Mouse (Mus musculus) embryonic facial prominence, embryonic 10.5 days (tissue): Measurements from ENCODE around the gene Arpc1a. TPM values are rescaled to one million over a fixed set of nuclear protein-coding genes. Genes with fewer than 3 reads are reported as not detected.
"Not testable (repeated sequence)": the region's sequence is repeated elsewhere in the genome, so short reads cannot be mapped to it uniquely, and the experiment has no call there.

ENCODE experiments used
- DNase-seq: peaks from one replicate; pipeline ENCODE4 v3.0.0-alpha.2; 2017; ENCODE audit warnings: low spot score
- H3K27ac ChIP-seq: fragments of 300-500 bp; sonication (generic); replicated peaks from 2 replicates; pipeline ENCODE4 v1.5.1; 2016; ENCODE audit warnings: mild to moderate bottlenecking
- H3K27me3 ChIP-seq: fragments of 300-500 bp; sonication (generic); replicated peaks from 2 replicates; pipeline ENCODE4 v1.6.1; 2016; ENCODE audit warnings: low read depth, mild to moderate bottlenecking; ENCODE audit not compliant: poor library complexity, severe bottlenecking
- H3K36me3 ChIP-seq: fragments of 300-500 bp; sonication (generic); replicated peaks from 2 replicates; pipeline ENCODE4 v1.6.1; 2016; ENCODE audit warnings: mild to moderate bottlenecking, moderate library complexity
- H3K4me1 ChIP-seq: fragments of 300-500 bp; sonication (generic); 2 replicates; pipeline ENCODE4 v1.6.1; 2016
- H3K4me3 ChIP-seq: fragments of 300-500 bp; sonication (generic); 2 replicates; pipeline ENCODE4 v1.5.1; 2016; ENCODE audit warnings: mild to moderate bottlenecking, moderate library complexity
- H3K9me3 ChIP-seq: fragments of 300-500 bp; sonication (generic); 2 replicates; pipeline ENCODE4 v1.6.1; 2016; ENCODE audit warnings: mild to moderate bottlenecking
- WGBS: fragments of 180-500 bp; shearing (Covaris S2); methylation state at CpG from one replicate; pipeline ENCODE4 v1.1.7; 2016; 5-methylcytosine and 5-hydroxymethylcytosine counted together
- polyA plus RNA-seq: library from polyadenylated mRNA; unstranded; fragments of >200 nt; fragmentation: Nextera tagmentation; extraction: Ambion mirVana; gene quantifications from 2 replicates; pipeline ENCODE4 v1.2.1, GENCODE M21; 2016

Arpc1a gene
- polyA plus RNA-seq, 1 experiment from 2014 or later, result 129 TPM

GRCm38 (mm10) chr5:145081866-145082613 lies 1.6 kb upstream of the Arpc1a start:
- Histone ChIP-seq H3K4me1 (peaks cover 12% of the 10 kb centered on the region), H3K9me3 (no peaks in the 10 kb centered on the region), H3K27ac (no peak overlapping the region), H3K27me3 (no peaks in the 10 kb centered on the region), H3K36me3 (peaks cover 14% of the 10 kb centered on the region), H3K4me3 (no peak overlapping the region)
- WGBS, result 91% methylated on average over 10 of the region's 10 CpGs
- no peak for DNase-seq

DNA sequence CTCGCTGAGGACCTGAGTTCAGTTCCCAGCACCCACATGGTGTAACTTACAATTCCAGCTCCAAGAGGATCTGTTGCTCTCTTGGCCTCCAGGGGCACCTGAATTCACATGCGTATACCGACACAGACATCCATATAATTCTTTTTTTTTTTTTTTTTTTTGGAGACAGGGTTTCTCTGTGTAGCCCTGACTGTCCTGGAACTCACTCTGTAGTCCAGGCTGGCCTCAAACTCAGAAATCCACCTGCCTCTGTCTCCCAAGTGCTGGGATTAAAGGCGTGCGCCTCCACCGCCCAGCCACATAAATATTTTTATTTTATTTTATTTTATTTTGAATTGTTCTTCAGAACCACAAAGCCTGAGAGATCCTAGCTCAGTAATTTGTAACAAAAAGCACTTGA lies 429 bp upstream of the Arpc1a start:
- Histone ChIP-seq H3K36me3 (peaks cover 21% of the 10 kb centered on the region), H3K27ac (peak overlapping the region; percentile 88), H3K4me3 (peak overlapping the region; percentile 85), H3K4me1 (peaks cover 12% of the 10 kb centered on the region)
- H3K27me3 ChIP-seq, DNase-seq, H3K9me3 ChIP-seq: not testable (repeated sequence)
- WGBS, result 53% methylated on average over 6 of the region's 6 CpGs

- peak overlapping the region; percentile 85 for H3K4me3 ChIP-seq
- H3K4me1 ChIP-seq, result peaks cover 12% of the 10 kb centered on the region
- H3K9me3 ChIP-seq, result no peaks in the 10 kb centered on the region
- H3K36me3 ChIP-seq, result peaks cover 32% of the 10 kb centered on the region
- H3K27ac ChIP-seq, result no peak overlapping the region
- no peak for DNase-seq
- WGBS, result 79% methylated on average over 2 of the region's 2 CpGs
- no peaks in the 10 kb centered on the region for H3K27me3 ChIP-seq
Observed at GRCm38 (mm10) chr5:145084822-145085221, 1.2 kb downstream of the Arpc1a start.

GRCm38 (mm10) chr5:145088186-145088585 lies 4.6 kb downstream of the Arpc1a start:
- H3K36me3 ChIP-seq, result peaks cover 63% of the 10 kb centered on the region
- H3K27me3 ChIP-seq, result no peaks in the 10 kb centered on the region
- 90% methylated on average over 2 of the region's 2 CpGs for WGBS
- H3K9me3 ChIP-seq, result no peaks in the 10 kb centered on the region
- H3K4me3 ChIP-seq, result no peak overlapping the region
- DNase-seq, result no peak
- peaks cover 12% of the 10 kb centered on the region for H3K4me1 ChIP-seq
- no peak overlapping the region for H3K27ac ChIP-seq

GRCm38 (mm10) chr5:145089878-145090277 lies 6.2 kb downstream of the Arpc1a start:
- H3K27ac ChIP-seq, result no peak overlapping the region
- peaks cover 3% of the 10 kb centered on the region; the same call in 1 of the 2 replicates for H3K4me1 ChIP-seq
- no peaks in the 10 kb centered on the region for H3K27me3 ChIP-seq
- 93% methylated on average over 3 of the region's 3 CpGs for WGBS
- no peaks in the 10 kb centered on the region for H3K9me3 ChIP-seq
- H3K36me3 ChIP-seq, result peaks cover 80% of the 10 kb centered on the region
- DNase-seq, result no peak
- no peak overlapping the region for H3K4me3 ChIP-seq

DNA sequence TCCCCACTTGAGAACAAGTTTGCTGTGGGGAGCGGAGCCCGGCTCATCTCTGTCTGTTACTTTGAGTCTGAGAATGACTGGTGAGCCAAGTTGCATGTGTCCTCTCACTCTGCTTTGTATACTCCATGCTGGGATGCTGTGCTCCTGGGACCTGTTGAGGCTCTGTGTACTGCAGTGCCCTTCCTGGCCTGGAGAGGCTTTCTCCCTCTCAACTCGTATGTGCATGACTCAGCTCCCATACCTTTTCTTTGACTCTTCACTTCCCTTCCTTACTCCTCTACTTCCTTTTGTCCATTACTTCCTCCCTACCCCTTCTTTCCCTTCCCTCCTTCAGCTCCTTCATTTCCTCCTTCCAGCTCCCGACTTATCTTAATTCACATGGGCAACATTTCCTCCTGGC lies 12.6 kb downstream of the Arpc1a start:
- no peak overlapping the region for H3K27ac ChIP-seq
- no peaks in the 10 kb centered on the region for H3K9me3 ChIP-seq
- no peak overlapping the region for H3K4me3 ChIP-seq
- 89% methylated on average over 4 of the region's 4 CpGs for WGBS
- H3K36me3 ChIP-seq, result peaks cover 100% of the 10 kb centered on the region
- no peaks in the 10 kb centered on the region for H3K4me1 ChIP-seq
- H3K27me3 ChIP-seq, result no peaks in the 10 kb centered on the region
- no peak for DNase-seq

GRCm38 (mm10) chr5:145098340-145098821 lies 14.8 kb downstream of the Arpc1a start:
- H3K27me3 ChIP-seq, result no peaks in the 10 kb centered on the region
- H3K4me3 ChIP-seq, result no peak overlapping the region
- H3K4me1 ChIP-seq, result no peaks in the 10 kb centered on the region
- no peaks in the 10 kb centered on the region for H3K9me3 ChIP-seq
- H3K36me3 ChIP-seq, result peaks cover 100% of the 10 kb centered on the region
- H3K27ac ChIP-seq, result no peak overlapping the region
- no peak for DNase-seq
- 90% methylated on average over 10 of the region's 10 CpGs for WGBS

DNA sequence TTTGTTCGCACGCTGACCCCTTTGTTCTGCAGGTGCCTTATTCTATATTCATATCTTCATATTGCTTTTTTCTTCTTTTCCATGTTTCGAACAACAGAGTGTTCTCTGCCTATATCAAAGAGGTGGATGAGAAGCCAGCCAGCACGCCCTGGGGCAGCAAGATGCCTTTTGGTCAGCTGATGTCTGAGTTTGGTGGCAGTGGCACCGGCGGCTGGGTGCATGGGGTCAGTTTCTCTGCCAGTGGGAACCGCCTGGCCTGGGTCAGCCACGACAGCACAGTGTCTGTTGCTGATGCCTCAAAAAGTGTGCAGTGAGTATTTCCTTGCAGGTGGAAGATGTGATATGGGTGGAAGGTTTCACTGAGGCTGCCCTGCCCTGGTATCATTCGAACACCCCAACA lies 17.3 kb downstream of the Arpc1a start:
- DNase-seq, result no peak
- no peaks in the 10 kb centered on the region for H3K9me3 ChIP-seq
- no peaks in the 10 kb centered on the region for H3K27me3 ChIP-seq
- no peak overlapping the region for H3K27ac ChIP-seq
- H3K4me1 ChIP-seq, result no peaks in the 10 kb centered on the region
- peaks cover 100% of the 10 kb centered on the region for H3K36me3 ChIP-seq
- no peak overlapping the region for H3K4me3 ChIP-seq
- WGBS, result 96% methylated on average over 9 of the region's 9 CpGs

- not testable (repeated sequence) for H3K27ac ChIP-seq, H3K9me3 ChIP-seq, H3K4me3 ChIP-seq, DNase-seq, H3K4me1 ChIP-seq, H3K27me3 ChIP-seq
- WGBS, result 96% methylated on average over 11 of the region's 11 CpGs
- H3K36me3 ChIP-seq, result peaks cover 100% of the 10 kb centered on the region
Observed at GRCm38 (mm10) chr5:145101451-145101850, 17.8 kb downstream of the Arpc1a start.

DNA sequence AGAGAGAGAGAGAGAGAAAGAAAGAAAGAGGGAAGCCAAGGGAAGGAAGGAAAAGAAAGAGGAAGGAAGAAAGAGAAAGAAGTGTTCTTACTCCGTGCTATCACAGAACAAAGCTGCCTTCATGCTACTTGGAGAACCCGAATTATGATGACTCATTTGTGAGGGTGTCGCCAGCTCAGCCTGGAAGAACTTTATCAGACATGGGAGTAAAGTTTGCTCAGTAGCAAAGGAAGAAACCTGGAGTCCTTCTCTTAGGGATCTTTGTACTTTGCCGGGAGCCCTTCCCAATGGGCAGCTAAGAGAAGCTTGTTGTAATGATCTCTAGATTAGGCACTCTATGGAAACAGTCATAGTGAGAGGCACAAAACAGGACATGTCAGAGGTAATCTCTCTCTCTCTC lies 19.1 kb downstream of the Arpc1a start:
- WGBS, result 93% methylated on average over 4 of the region's 4 CpGs
- Histone ChIP-seq H3K4me1 (no peaks in the 10 kb centered on the region), H3K9me3 (no peaks in the 10 kb centered on the region), H3K27me3 (no peaks in the 10 kb centered on the region), H3K36me3 (peaks cover 100% of the 10 kb centered on the region), H3K27ac (no peak overlapping the region), H3K4me3 (no peak overlapping the region)
- DNase-seq, result no peak

DNA sequence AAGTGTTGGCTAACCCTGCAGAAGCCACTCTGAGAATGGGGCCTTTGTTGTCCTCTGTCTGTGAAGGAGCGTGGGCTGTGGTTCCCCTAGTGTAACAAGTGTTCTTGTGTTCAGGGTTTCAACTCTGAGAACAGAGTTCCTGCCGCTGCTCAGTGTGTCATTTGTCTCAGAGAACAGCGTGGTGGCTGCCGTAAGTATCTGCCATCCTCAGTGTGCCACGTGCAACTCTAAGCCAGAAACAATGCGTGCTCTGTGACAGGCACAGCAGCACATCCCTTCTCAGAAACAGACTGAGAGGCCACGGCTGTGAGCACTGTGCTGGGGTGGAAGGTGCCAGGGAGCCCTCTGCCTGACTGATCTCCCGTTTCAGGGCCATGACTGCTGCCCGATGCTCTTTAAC lies 20.7 kb downstream of the Arpc1a start:
- Histone ChIP-seq H3K27ac (no peak overlapping the region), H3K4me3 (no peak overlapping the region), H3K36me3 (peaks cover 100% of the 10 kb centered on the region), H3K9me3 (no peaks in the 10 kb centered on the region), H3K27me3 (no peaks in the 10 kb centered on the region), H3K4me1 (no peaks in the 10 kb centered on the region)
- 53% methylated on average over 9 of the region's 9 CpGs for WGBS
- no peak for DNase-seq

DNA sequence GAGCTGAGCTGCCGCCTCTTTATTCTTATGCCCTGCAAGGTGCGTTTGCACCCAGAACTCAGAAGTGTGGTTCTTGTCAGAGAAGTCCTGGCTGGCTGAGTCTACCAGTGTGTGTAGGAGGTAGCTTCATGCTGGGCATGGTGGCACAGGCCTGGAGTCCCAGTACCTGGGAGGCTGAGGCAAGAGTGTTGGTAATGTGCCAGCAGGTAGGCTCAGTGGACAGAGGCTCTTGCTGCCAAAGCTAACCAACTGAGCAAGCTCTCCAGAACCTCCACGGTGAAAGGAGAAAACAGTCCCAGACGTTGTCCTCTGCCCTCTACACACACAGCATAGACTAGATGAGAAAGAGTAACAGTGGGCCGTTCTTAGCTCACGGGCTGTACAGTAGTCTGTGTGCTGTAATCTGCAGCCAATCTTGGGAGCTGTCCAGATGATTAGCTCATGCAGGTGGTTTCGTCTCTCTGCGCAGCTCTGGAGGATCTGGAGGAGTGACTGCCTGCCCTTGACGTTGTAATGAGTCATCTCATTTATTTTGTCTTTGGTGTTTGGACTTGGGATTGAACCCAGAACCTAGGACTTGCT lies 22.2 kb downstream of the Arpc1a start:
- Histone ChIP-seq H3K36me3 (peaks cover 100% of the 10 kb centered on the region), H3K27me3 (no peaks in the 10 kb centered on the region), H3K4me1 (no peaks in the 10 kb centered on the region), H3K4me3 (no peak overlapping the region), H3K9me3 (no peaks in the 10 kb centered on the region), H3K27ac (no peak overlapping the region)
- 95% methylated on average over 9 of the region's 9 CpGs for WGBS
- DNase-seq, result peak; percentile 7

DNA sequence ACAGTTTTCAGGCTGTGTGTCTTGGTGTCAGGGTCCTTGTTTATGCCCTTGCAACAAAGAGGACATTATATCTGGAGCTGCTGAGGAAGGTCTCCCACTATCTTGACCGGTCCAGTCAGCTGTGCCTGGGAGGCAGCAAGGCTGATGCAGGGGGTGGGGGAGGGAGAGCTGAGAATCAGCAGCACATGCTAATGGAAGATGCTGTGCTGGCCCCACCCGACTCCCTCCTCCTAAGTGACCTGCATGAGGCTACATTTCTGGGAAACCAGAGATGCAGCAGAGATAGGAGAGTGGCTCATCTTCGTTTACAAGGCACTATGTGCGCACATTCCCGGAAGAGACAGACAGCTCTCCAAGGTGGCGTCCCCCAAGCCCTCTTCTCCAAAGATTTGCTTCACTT lies 26.8 kb downstream of the Arpc1a start:
- 84% methylated on average over 6 of the region's 6 CpGs for WGBS
- DNase-seq, result peak; percentile 7
- H3K4me3 ChIP-seq, result no peak overlapping the region
- peaks cover 57% of the 10 kb centered on the region for H3K36me3 ChIP-seq
- H3K9me3 ChIP-seq, result no peaks in the 10 kb centered on the region
- H3K4me1 ChIP-seq, result peaks cover 13% of the 10 kb centered on the region
- H3K27ac ChIP-seq, result no peak overlapping the region
- H3K27me3 ChIP-seq, result peaks cover 28% of the 10 kb centered on the region
